In the genomic region with DNA sequence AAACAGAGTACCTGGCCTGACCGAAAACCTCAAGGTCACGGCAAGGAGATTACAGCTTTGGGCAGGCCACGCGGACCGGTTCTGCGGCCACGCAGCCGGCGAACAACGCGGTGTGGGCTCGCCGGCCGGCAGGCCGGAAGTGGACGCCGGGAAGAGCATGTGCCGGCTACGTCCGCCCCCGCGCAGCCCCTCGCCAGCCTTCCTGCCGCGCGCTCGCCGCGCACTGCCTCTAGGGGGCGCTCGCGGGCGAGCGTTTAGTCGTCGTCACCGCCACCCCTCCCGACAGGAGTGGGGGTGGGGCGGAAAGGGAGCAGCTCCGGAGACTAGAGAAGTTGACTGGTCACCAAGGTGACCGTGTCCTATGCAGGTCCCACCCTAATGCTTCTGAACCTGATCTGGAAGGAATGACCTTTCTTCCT, we compare ENCODE assay signal across 7 mouse cellular contexts. TPM values are rescaled to one million over a fixed set of nuclear protein-coding genes. Genes with fewer than 3 reads are reported as not detected.
DNase-seq lines count a peak whose midpoint lies in the region; ATAC-seq and TF ChIP-seq lines count a peak whose summit lies in the region.

No protein-coding gene starts in this region.

- peak overlapping the region; percentile 88 for H3K27ac ChIP-seq in embryonic facial prominence, embryonic 10.5 days (replicated peaks)
- peak overlapping the region; percentile 72; the same call in 1 of the 2 replicates for H3K27ac ChIP-seq in limb, embryonic 11.5 days (replicated peaks; ENCODE audit: low read depth, low read length)
- H3K27ac ChIP-seq in midbrain, embryonic 13.5 days, result peak overlapping the region; percentile 87
- H3K27ac ChIP-seq in small intestine, adult 2 months (ENCODE audit: insufficient read depth, low read depth, low read length), result peak overlapping the region; percentile 98

- H3K4me2 ChIP-seq in limb, embryonic 11.5 days (ENCODE audit: low read depth, severe bottlenecking), result peak overlapping the region; percentile 46
- peak overlapping the region; percentile 55 for H3K4me2 ChIP-seq in midbrain, embryonic 13.5 days (replicated peaks)

- H3K9ac ChIP-seq in limb, embryonic 11.5 days (ENCODE audit: low read length), result peak overlapping the region; percentile 67
- peak overlapping the region; percentile 78 for H3K9ac ChIP-seq in midbrain, embryonic 13.5 days (replicated peaks)

- H3K4me1 ChIP-seq in embryonic facial prominence, embryonic 10.5 days, result peaks cover 3% of the 10 kb centered on the region; the same call in 1 of the 2 replicates
- no peaks in the 10 kb centered on the region for H3K4me1 ChIP-seq in limb, embryonic 11.5 days (ENCODE audit: control insufficient read depth, insufficient read depth, low read length)
- peaks cover 8% of the 10 kb centered on the region; the same call in 1 of the 2 replicates for H3K4me1 ChIP-seq in midbrain, embryonic 13.5 days (replicated peaks)
- peaks cover 2% of the 10 kb centered on the region; the same call in 1 of the 2 replicates for H3K4me1 ChIP-seq in small intestine, adult 2 months (ENCODE audit: control insufficient read depth, insufficient read depth, insufficient read length, low read length)

- H3K36me3 ChIP-seq in embryonic facial prominence, embryonic 10.5 days (replicated peaks), result peaks cover 17% of the 10 kb centered on the region
- H3K36me3 ChIP-seq in limb, embryonic 11.5 days (ENCODE audit: control insufficient read depth, insufficient read depth, low read length), result no peaks in the 10 kb centered on the region
- peaks cover 7% of the 10 kb centered on the region for H3K36me3 ChIP-seq in midbrain, embryonic 13.5 days
- peaks cover 16% of the 10 kb centered on the region for H3K36me3 ChIP-seq in small intestine, adult 2 months (ENCODE audit: control insufficient read depth, insufficient read depth, low read length)

- TF ChIP-seq CTCF in small intestine, adult 2 months (IDR thresholded peaks at IDR 0.05; ENCODE audit: extremely low read depth, insufficient read length, insufficient replicate concordance, low read depth, low read length), result peak; percentile 61

- TF ChIP-seq POLR2A in small intestine, adult 2 months (IDR thresholded peaks at IDR 0.05; ENCODE audit: low read depth, low read length), result no peak; the same call in 1 of the 2 replicates

- H3K27me3 ChIP-seq in embryonic facial prominence, embryonic 10.5 days (replicated peaks; ENCODE audit: low read depth, poor library complexity, severe bottlenecking), result no peaks in the 10 kb centered on the region
- H3K27me3 ChIP-seq in limb, embryonic 11.5 days (ENCODE audit: control insufficient read depth, insufficient read depth, low read length), result no peaks in the 10 kb centered on the region
- H3K27me3 ChIP-seq in midbrain, embryonic 13.5 days, result no peaks in the 10 kb centered on the region
- no peaks in the 10 kb centered on the region for H3K27me3 ChIP-seq in small intestine, adult 2 months (ENCODE audit: control insufficient read depth, insufficient read depth, low read length)

- no peaks in the 10 kb centered on the region for H3K9me3 ChIP-seq in embryonic facial prominence, embryonic 10.5 days
- H3K9me3 ChIP-seq in limb, embryonic 11.5 days (ENCODE audit: control insufficient read depth, low read length), result no peaks in the 10 kb centered on the region
- H3K9me3 ChIP-seq in midbrain, embryonic 13.5 days, result no peaks in the 10 kb centered on the region

- ATAC-seq in limb, embryonic 11.5 days (ENCODE audit: insufficient number of reproducible peaks, low FRiP score, low TSS enrichment, low read depth), result peak; percentile 77
- ATAC-seq in midbrain, embryonic 13.5 days, result peak; percentile 88

- 27% methylated on average over 41 of the region's 41 CpGs for WGBS in embryonic facial prominence, embryonic 10.5 days
- 17% methylated on average over 38 of the region's 41 CpGs for WGBS in limb, embryonic 11.5 days
- WGBS in midbrain, embryonic 13.5 days, result 33% methylated on average over 40 of the region's 41 CpGs
- 11% methylated on average over 41 of the region's 41 CpGs for WGBS in small intestine, adult 2 months

- DNase-seq in adrenal gland, adult 8-10 months, result peak; percentile 67
- DNase-seq in embryonic facial prominence, embryonic 10.5 days (ENCODE audit: low spot score), result peak; percentile 87
- DNase-seq in heart, adult 11 months, result peak; percentile 98
- peak; percentile 78 for DNase-seq in kidney, adult 18-20 months
- DNase-seq in limb, embryonic 11.5 days (ENCODE audit: low spot score), result peak; percentile 84

- H3K4me3 ChIP-seq in embryonic facial prominence, embryonic 10.5 days, result peak overlapping the region; percentile 70
- peak overlapping the region; percentile 54 for H3K4me3 ChIP-seq in limb, embryonic 11.5 days (ENCODE audit: low read depth, low read length)
- peak overlapping the region; percentile 65 for H3K4me3 ChIP-seq in midbrain, embryonic 13.5 days (replicated peaks)
- H3K4me3 ChIP-seq in small intestine, adult 2 months (ENCODE audit: low read depth, low read length), result peak overlapping the region; percentile 96

RNA-seq across cellular contexts. Expression of a gene that starts 0.7 kb away (rescaled TPM):
- total RNA-seq in adrenal gland, adult 8-10 months (2022), result 100 to 1,000 TPM; 317 to 419 (median 366) TPM
- 764 and 848 TPM in 2 replicates for polyA plus RNA-seq in embryonic facial prominence, embryonic 10.5 days (2016; fragmentation: Nextera tagmentation; extraction: Ambion mirVana)
- 626 and 628 TPM in 2 replicates for polyA plus RNA-seq in limb, embryonic 11.5 days (2014; fragmentation: Nextera tagmentation; extraction: Ambion mirVana)
- 594 and 615 TPM in 2 replicates for polyA plus RNA-seq in midbrain, embryonic 13.5 days (2015; fragmentation: Nextera tagmentation; extraction: Ambion mirVana)
- 962 and 2,171 TPM in 2 replicates for polyA plus RNA-seq in small intestine, adult 2 months (2012; rRNA removed)

RNA-seq across cellular contexts. Expression of a gene that starts 52.7 kb away (rescaled TPM):
- total RNA-seq in adrenal gland, adult 8-10 months (2022), result 1 to 10 TPM; 2.0 to 3.7 (median 2.9) TPM
- polyA plus RNA-seq in embryonic facial prominence, embryonic 10.5 days (2016; fragmentation: Nextera tagmentation; extraction: Ambion mirVana), result 1.1 and 2.0 TPM in 2 replicates
- polyA plus RNA-seq in limb, embryonic 11.5 days (2014; fragmentation: Nextera tagmentation; extraction: Ambion mirVana), result 1.2 and 1.3 TPM in 2 replicates
- 0.63 and 0.78 TPM in 2 replicates for polyA plus RNA-seq in midbrain, embryonic 13.5 days (2015; fragmentation: Nextera tagmentation; extraction: Ambion mirVana)
- 0.75 and 1.1 TPM in 2 replicates for polyA plus RNA-seq in small intestine, adult 2 months (2012; rRNA removed)

Comparison
In these comparisons a context has a peak if more than half of its experiments do, and no peak if none do; other contexts are left out.
1. Peak in every context shown above with its lines: DNase-seq, ATAC-seq, H3K4me3 ChIP-seq and H3K27ac ChIP-seq.